Mouse (Mus musculus) MEL (cell line): ENCODE data around the gene Itga10. TPM values are rescaled to one million over a fixed set of nuclear protein-coding genes. Genes with fewer than 3 reads are reported as not detected.

ENCODE experiments used
- DNase-seq: peaks from one replicate; pipeline ENCODE4 v3.0.0; 2011; ENCODE audit warnings: low read depth, low spot score
- H3K27ac ChIP-seq: 2 replicates; pipeline ENCODE4 v1.5.1; 2012; ENCODE audit warnings: low read depth, mild to moderate bottlenecking, control low read depth, low read length, moderate library complexity; ENCODE audit not compliant: control insufficient read depth
- H3K27me3 ChIP-seq, 2 experiments: fragments of 150-350 bp in 1 of 2; sonication (generic) in 1 of 2; 2 replicates each; pipeline ENCODE4 v1.6.1; 2012; ENCODE audit warnings: low read length in 2 of 2, mild to moderate bottlenecking in 2 of 2, improper control_type of control experiment in 1 of 2, moderate library complexity in 1 of 2; ENCODE audit not compliant: insufficient read depth in 2 of 2, control insufficient read depth in 1 of 2
- H3K36me3 ChIP-seq, 2 experiments: 2 replicates each; pipeline ENCODE4 v1.6.1; 2012 to 2014; ENCODE audit warnings: low read length in 2 of 2, improper control_type of control experiment in 1 of 2, inconsistent platforms in 1 of 2, mild to moderate bottlenecking in 1 of 2; ENCODE audit not compliant: insufficient read depth in 2 of 2, control insufficient read depth in 1 of 2
- H3K4me1 ChIP-seq, 2 experiments: fragments of 150-350 bp in 1 of 2; sonication (generic) in 1 of 2; 2 replicates each; pipeline ENCODE4 v1.6.1; 2012; ENCODE audit warnings: low read length in 2 of 2, improper control_type of control experiment in 1 of 2, mild to moderate bottlenecking in 1 of 2; ENCODE audit not compliant: insufficient read depth in 2 of 2, control insufficient read depth in 1 of 2
- H3K4me3 ChIP-seq, 2 experiments: fragments of 150-350 bp in 1 of 2; sonication (generic) in 1 of 2; 2 replicates each; pipeline ENCODE4 v1.5.1; 2012; ENCODE audit warnings: low read depth in 2 of 2, low read length in 2 of 2, mild to moderate bottlenecking in 2 of 2, moderate library complexity in 2 of 2, control low read depth in 1 of 2, improper control_type of control experiment in 1 of 2; ENCODE audit not compliant: control insufficient read depth in 1 of 2, insufficient read depth in 1 of 2
- H3K79me2 ChIP-seq: 2 replicates; pipeline ENCODE4 v1.6.1; 2012; ENCODE audit warnings: mild to moderate bottlenecking, low read length, moderate library complexity; ENCODE audit not compliant: control insufficient read depth, poor library complexity, insufficient read depth
- H3K9ac ChIP-seq: 2 replicates; pipeline ENCODE4 v1.6.1; 2012; ENCODE audit warnings: low read depth, mild to moderate bottlenecking, control low read depth, low read length, moderate library complexity; ENCODE audit not compliant: control insufficient read depth, poor library complexity, severe bottlenecking
- H3K9me3 ChIP-seq: fragments of 150-350 bp; sonication (generic); replicated peaks from 2 replicates; pipeline ENCODE4 v1.6.1; 2012; ENCODE audit warnings: mild to moderate bottlenecking, low read length, improper control_type of control experiment, moderate library complexity; ENCODE audit not compliant: insufficient read depth
- CTCF ChIP-seq, 3 experiments: IDR thresholded peaks in 2 of 3; conservative IDR thresholded peaks in 1 of 3; 2 replicates each; pipeline ENCODE4 v1.5.1; 2011 to 2012; ENCODE audit warnings: low read length in 3 of 3, low read depth in 2 of 3, mild to moderate bottlenecking in 2 of 3, improper control_type of control experiment in 1 of 3, inconsistent platforms in 1 of 3, mixed read lengths in 1 of 3, moderate library complexity in 1 of 3; ENCODE audit not compliant: control insufficient read depth in 1 of 3, insufficient read depth in 1 of 3, poor library complexity in 1 of 3, severe bottlenecking in 1 of 3
- E2F4 ChIP-seq: IDR thresholded peaks from 2 replicates; pipeline ENCODE4 v1.6.1; 2011; ENCODE audit warnings: low read depth, low read length, improper control_type of control experiment, borderline replicate concordance
- ELF1 ChIP-seq: IDR thresholded peaks from 2 replicates; pipeline ENCODE4 v1.6.1; 2014; ENCODE audit warnings: low read depth, mild to moderate bottlenecking, inconsistent platforms, low read length, improper control_type of control experiment, moderate library complexity
- ETS1 ChIP-seq: IDR thresholded peaks from 2 replicates; pipeline ENCODE4 v1.6.1; 2012; ENCODE audit warnings: low read depth, mild to moderate bottlenecking, inconsistent platforms, low read length, improper control_type of control experiment, moderate library complexity
- GABPA ChIP-seq: IDR thresholded peaks from 2 replicates; pipeline ENCODE4 v1.6.1; 2012; ENCODE audit warnings: low read depth, mild to moderate bottlenecking, inconsistent platforms, low read length, improper control_type of control experiment, moderate library complexity
- JUND ChIP-seq: IDR thresholded peaks from 2 replicates; pipeline ENCODE4 v1.6.1; 2011; ENCODE audit warnings: low read depth, mild to moderate bottlenecking, improper control_type of control experiment, low read length
- MAZ ChIP-seq: IDR thresholded peaks from 2 replicates; pipeline ENCODE4 v1.6.1; 2012; ENCODE audit warnings: low read depth, mild to moderate bottlenecking, inconsistent platforms, low read length, improper control_type of control experiment
- MXI1 ChIP-seq: IDR thresholded peaks from 2 replicates; pipeline ENCODE4 v1.6.1; 2011; ENCODE audit warnings: mild to moderate bottlenecking, low read depth, low read length, improper control_type of control experiment
- MYB ChIP-seq: IDR thresholded peaks from 2 replicates; pipeline ENCODE4 v1.6.1; 2011; ENCODE audit warnings: mild to moderate bottlenecking, low read depth, low read length, improper control_type of control experiment
- MYC ChIP-seq: IDR thresholded peaks from 2 replicates; pipeline ENCODE4 v1.6.1; 2011; ENCODE audit warnings: low read depth, mild to moderate bottlenecking, low read length, improper control_type of control experiment, moderate library complexity
- NELFE ChIP-seq: IDR thresholded peaks from 2 replicates; pipeline ENCODE4 v1.6.1; 2011; ENCODE audit warnings: low read depth, low read length, improper control_type of control experiment
- POLR2A ChIP-seq, 2 experiments: IDR thresholded peaks; 2 replicates each; pipeline ENCODE4 v1.6.1; 2011 to 2012; ENCODE audit warnings: low read length in 2 of 2, mild to moderate bottlenecking in 2 of 2, control low read depth in 1 of 2, improper control_type of control experiment in 1 of 2, low read depth in 1 of 2, moderate library complexity in 1 of 2; ENCODE audit not compliant: control insufficient read depth in 1 of 2, insufficient read depth in 1 of 2, poor library complexity in 1 of 2
- POLR2AphosphoS5 ChIP-seq: IDR thresholded peaks from 2 replicates; pipeline ENCODE4 v1.6.1; 2012; ENCODE audit warnings: low read depth, borderline replicate concordance, mild to moderate bottlenecking, inconsistent platforms, low read length, moderate library complexity, mixed read lengths
- RAD21 ChIP-seq: IDR thresholded peaks from 2 replicates; pipeline ENCODE4 v1.6.1; 2011; ENCODE audit warnings: mild to moderate bottlenecking, low read depth, low read length, improper control_type of control experiment
- RCOR1 ChIP-seq: IDR thresholded peaks from 2 replicates; pipeline ENCODE4 v1.6.1; 2012; ENCODE audit warnings: low read depth, mild to moderate bottlenecking, inconsistent platforms, low read length, improper control_type of control experiment
- SIN3A ChIP-seq: IDR thresholded peaks from 2 replicates; pipeline ENCODE4 v1.6.1; 2012; ENCODE audit warnings: low read length, improper control_type of control experiment, inconsistent platforms
- SMC3 ChIP-seq: IDR thresholded peaks from 2 replicates; pipeline ENCODE4 v1.6.1; 2011; ENCODE audit warnings: low read depth, low read length, improper control_type of control experiment
- TBP ChIP-seq: IDR thresholded peaks from 2 replicates; pipeline ENCODE4 v1.8.0; 2011; ENCODE audit warnings: low read depth, low read length, improper control_type of control experiment
- UBTF ChIP-seq: IDR thresholded peaks from 2 replicates; pipeline ENCODE4 v1.6.1; 2012; ENCODE audit warnings: low read depth, mild to moderate bottlenecking, inconsistent platforms, low read length, improper control_type of control experiment, moderate library complexity, borderline replicate concordance; ENCODE audit not compliant: insufficient read depth
- USF1 ChIP-seq: IDR thresholded peaks from 2 replicates; pipeline ENCODE4 v1.6.1; 2014; ENCODE audit warnings: low read depth, mild to moderate bottlenecking, inconsistent platforms, low read length, improper control_type of control experiment, moderate library complexity
- USF2 ChIP-seq, 2 experiments: IDR thresholded peaks; 2 replicates each; pipeline ENCODE4 v1.6.1; 2011 to 2012; ENCODE audit warnings: improper control_type of control experiment in 2 of 2, low read length in 2 of 2, borderline replicate concordance in 1 of 2, inconsistent platforms in 1 of 2, low read depth in 1 of 2, mild to moderate bottlenecking in 1 of 2; ENCODE audit not compliant: insufficient read depth in 1 of 2
- ZC3H11A ChIP-seq: IDR thresholded peaks from 2 replicates; pipeline ENCODE4 v1.6.1; 2012; ENCODE audit warnings: low read depth, mild to moderate bottlenecking, inconsistent platforms, low read length, improper control_type of control experiment
- ZKSCAN1 ChIP-seq: IDR thresholded peaks from 2 replicates; pipeline ENCODE4 v1.6.1; 2012; ENCODE audit warnings: low read depth, mild to moderate bottlenecking, inconsistent platforms, low read length, improper control_type of control experiment, moderate library complexity
- ZNF384 ChIP-seq: IDR thresholded peaks from 2 replicates; pipeline ENCODE4 v1.6.1; 2012; ENCODE audit warnings: low read depth, mild to moderate bottlenecking, inconsistent platforms, low read length, improper control_type of control experiment
- polyA plus RNA-seq, 2 experiments: library from polyadenylated mRNA; stranded (reverse) in 1 of 2; unstranded in 1 of 2; fragments of >175 nt in 1 of 2; fragments of >200 nt in 1 of 2; gene quantifications; 2 replicates each; pipeline versions ENCODE4 v1.2.1 to v1.2.4; 2012; ENCODE audit warnings: low replicate concordance in 2 of 2, low read depth in 1 of 2; ENCODE audit not compliant: insufficient read length in 2 of 2, insufficient read depth in 1 of 2, missing spikeins in 1 of 2
- total RNA-seq: library from RNA; depleted of rRNA; stranded (reverse); fragments of 300-350 nt; gene quantifications from 2 replicates; pipeline ENCODE4 v1.2.3, GENCODE M21; 2012; rRNA removed

Gene Itga10
- total RNA-seq (0.65 and 1.0 TPM in 2 replicates), polyA plus RNA-seq (1 to 10 TPM in 1 of 2 experiments, not detected in 1; 2.9 TPM)

DNA sequence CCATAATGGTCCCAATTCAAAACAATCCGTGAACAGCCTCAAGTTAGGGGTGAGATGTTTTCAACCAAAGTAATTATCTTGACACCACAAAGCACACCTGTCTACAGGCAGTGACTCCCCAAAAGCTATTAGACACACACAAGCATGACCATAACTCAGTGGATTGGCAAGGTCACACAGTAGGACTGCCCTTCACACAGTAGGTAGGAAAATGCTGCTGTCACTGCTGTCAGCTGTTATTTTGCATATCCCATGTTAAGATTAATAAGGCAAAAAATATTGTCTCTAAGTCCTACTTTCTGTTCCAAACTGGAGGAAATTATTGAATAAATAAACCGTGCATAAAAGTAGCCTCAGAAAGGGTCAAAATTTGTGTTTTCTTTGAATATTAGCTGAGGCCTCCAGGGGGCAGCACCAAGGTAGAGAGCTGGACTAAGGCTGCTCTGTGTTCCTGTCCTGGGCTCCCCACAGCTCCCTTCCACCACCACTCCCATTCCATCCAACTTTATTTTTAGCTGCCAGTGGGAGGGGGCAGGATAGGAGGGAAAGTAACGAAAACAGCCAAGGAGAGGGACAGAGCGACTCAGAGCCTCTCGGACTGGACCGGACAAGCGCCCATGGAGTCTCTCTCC, at the start of gene Itga10:
Gene Itga10, plus strand, starts transcription at position 567 of the 632 bp plus-strand sequence.
- H3K9ac ChIP-seq = no peak within 1 kb of the TSS
- peak; percentile 67 for DNase-seq
- H3K27ac ChIP-seq = no peak within 1 kb of the TSS
- no peaks in the 10 kb centered on the region for H3K9me3 ChIP-seq
- no peaks in the 10 kb centered on the region for H3K79me2 ChIP-seq
- H3K27me3 ChIP-seq = no peaks in the 10 kb centered on the region
- TF ChIP-seq ELF1 = no peak
- no peak for TF ChIP-seq MYC
- no peak for TF ChIP-seq UBTF
- TF ChIP-seq GABPA = no peak
- peak; percentile 84 for TF ChIP-seq SMC3
- TF ChIP-seq SIN3A = no peak
- TF ChIP-seq RAD21 = peak; percentile 64
- no peak for TF ChIP-seq ETS1
- peak; percentile 82 to 87 (median 85) for TF ChIP-seq CTCF (IDR thresholded peaks at IDR 0.05 in 2 of 3, conservative IDR thresholded peaks at IDR 0.05 in 1 of 3; ENCODE audit: control insufficient read depth in 1 of 3, insufficient read depth in 1 of 3, low read depth in 2 of 3, low read length in 3 of 3, poor library complexity in 1 of 3, severe bottlenecking in 1 of 3)
- no peak for TF ChIP-seq JUND
- TF ChIP-seq ZKSCAN1 = peak; percentile 100
- no peak for TF ChIP-seq MXI1
- TF ChIP-seq TBP = 0 out of 2 replicates have a peak, but pooled peaks have one; percentile 30
- no peak for TF ChIP-seq MAZ
- peak; percentile 55 for TF ChIP-seq ZC3H11A
- H3K36me3 ChIP-seq = no peaks in the 10 kb centered on the region; a peak in 1 of 4 replicates
- H3K4me1 ChIP-seq = no peaks in the 10 kb centered on the region
- H3K4me3 ChIP-seq = no peak within 1 kb of the TSS

DNA sequence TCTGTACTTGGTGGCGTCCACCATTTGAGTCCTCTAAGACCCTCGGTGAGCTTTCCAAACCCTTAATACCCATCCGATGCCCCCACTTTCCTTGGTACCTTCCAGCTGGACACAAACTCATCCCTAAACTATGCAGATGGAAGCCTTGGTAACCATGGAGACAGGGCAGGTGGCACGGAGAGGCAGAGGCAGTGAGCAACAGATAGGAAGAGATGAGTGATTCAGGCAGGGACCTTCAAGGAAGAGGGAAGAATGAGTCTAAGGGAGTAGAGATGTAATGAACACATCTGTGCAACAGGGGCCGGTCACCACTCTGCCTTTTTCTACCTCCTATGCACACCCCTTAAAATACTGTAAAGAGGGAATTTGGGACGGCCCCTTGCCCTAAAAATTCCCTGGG, 49.7 kb upstream of the Itga10 start:
- no peaks in the 10 kb centered on the region for H3K9me3 ChIP-seq
- peaks cover 9 to 10% of the 10 kb centered on the region in 2 experiments; a peak in 3 of 4 replicates for H3K4me1 ChIP-seq
- H3K9ac ChIP-seq = no peak overlapping the region
- no peaks in the 10 kb centered on the region for H3K27me3 ChIP-seq
- H3K36me3 ChIP-seq = peaks cover 0 to 10% of the 10 kb centered on the region in 2 experiments; a peak in 2 of 4 replicates
- H3K79me2 ChIP-seq = peaks cover 3% of the 10 kb centered on the region; the same call in 1 of the 2 replicates
- TF ChIP-seq NELFE (no peak), RCOR1 (no peak), ETS1 (no peak), USF1 (no peak), POLR2A (IDR thresholded peaks at IDR 0.05; ENCODE audit: control insufficient read depth in 1 of 2, insufficient read depth in 1 of 2, low read depth in 1 of 2, low read length in 2 of 2, poor library complexity in 1 of 2) (no peak), ZC3H11A (no peak), POLR2AphosphoS5 (no peak), USF2 (IDR thresholded peaks at IDR 0.05; ENCODE audit: borderline replicate concordance in 1 of 2, insufficient read depth in 1 of 2, low read depth in 1 of 2, low read length in 2 of 2) (no peak), MXI1 (no peak), RAD21 (no peak), MYB (no peak), ZNF384 (no peak), E2F4 (no peak)
- no peak overlapping the region for H3K27ac ChIP-seq
- no peak for DNase-seq
- H3K4me3 ChIP-seq = no peak overlapping the region
